Mouse (Mus musculus) stomach, postnatal 0 days (tissue): ENCODE measurements at regions not wholly inside any gene's neighbourhood (a gene's known extent, or its start where the extent isn't known, plus 50 kb on each side); places are given as distances from the start of the nearest gene placed in this dataset.

Source experiments
- ATAC-seq: fragments of 200-750 bp; cut with Nextera tagmentation; 2 replicates; pipeline ENCODE4 v1.8.0; 2017; ENCODE audit not compliant: low FRiP score, low TSS enrichment
- DNase-seq: peaks from one replicate; pipeline ENCODE4 v3.0.0-alpha.2; 2016; ENCODE audit warnings: low spot score
- H3K27ac ChIP-seq: fragments of 300-500 bp; sonication (generic); replicated peaks from 2 replicates; pipeline ENCODE4 v1.5.1; 2014; ENCODE audit warnings: mild to moderate bottlenecking, control low read depth
- H3K27me3 ChIP-seq: fragments of 300-500 bp; sonication (generic); 2 replicates; pipeline ENCODE4 v1.6.1; 2014; ENCODE audit warnings: low read length; ENCODE audit not compliant: control insufficient read depth, insufficient read depth
- H3K36me3 ChIP-seq: fragments of 300-500 bp; sonication (generic); 2 replicates; pipeline ENCODE4 v1.6.1; 2014; ENCODE audit warnings: low read length, mixed read lengths; ENCODE audit not compliant: control insufficient read depth, insufficient read depth
- H3K4me1 ChIP-seq: fragments of 300-500 bp; sonication (generic); replicated peaks from 2 replicates; pipeline ENCODE4 v1.6.1; 2014; ENCODE audit warnings: antibody characterized with exemption; ENCODE audit not compliant: control insufficient read depth, insufficient read depth
- H3K4me2 ChIP-seq: fragments of 300-500 bp; sonication (generic); replicated peaks from 2 replicates; pipeline ENCODE4 v1.6.1; 2014; ENCODE audit warnings: low read depth, mild to moderate bottlenecking, control low read depth, moderate library complexity
- H3K4me3 ChIP-seq: fragments of 300-500 bp; sonication (generic); 2 replicates; pipeline ENCODE4 v1.5.1; 2014; ENCODE audit warnings: low read depth, low read length, control low read depth
- H3K9ac ChIP-seq: fragments of 300-500 bp; sonication (generic); 2 replicates; pipeline ENCODE4 v1.6.1; 2014; ENCODE audit warnings: mild to moderate bottlenecking, low read length, control low read depth, mixed read lengths
- H3K9me3 ChIP-seq: fragments of 300-500 bp; sonication (generic); 2 replicates; pipeline ENCODE4 v1.6.1; 2016; ENCODE audit warnings: low read length; ENCODE audit not compliant: control insufficient read depth
- CTCF ChIP-seq: IDR thresholded peaks from 2 replicates; pipeline ENCODE4 v1.5.1; 2016; ENCODE audit warnings: antibody characterized with exemption, low read depth, mild to moderate bottlenecking, moderate library complexity
- EP300 ChIP-seq: optimal IDR thresholded peaks from 2 replicates; pipeline ENCODE3; 2016; ENCODE audit warnings: antibody characterized with exemption
- WGBS: fragments of 180-500 bp; shearing (Covaris S2); extraction: QIAGEN DNeasy Blood & Tissue Kit; methylation state at CpG from one replicate; pipeline ENCODE4 v1.1.7; 2014; 5-methylcytosine and 5-hydroxymethylcytosine counted together

DNA sequence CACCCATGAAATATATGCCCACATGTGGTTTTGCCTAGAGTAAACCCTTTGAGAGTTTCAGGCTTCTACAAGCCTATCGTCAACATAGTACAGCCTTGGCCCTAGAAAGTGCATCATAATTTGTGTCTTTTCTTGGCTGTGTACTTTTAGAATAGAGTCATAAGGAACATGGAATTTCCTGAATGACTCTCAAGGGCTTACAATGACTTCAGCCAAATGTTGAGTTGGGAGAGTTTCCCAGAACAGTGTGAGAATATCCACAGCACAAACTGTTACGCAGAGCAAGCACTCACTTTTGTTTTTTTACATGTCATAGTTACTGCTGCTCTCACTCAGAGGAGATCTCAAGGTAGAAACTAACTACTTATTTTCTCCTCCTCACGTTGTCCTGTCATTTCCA, 152.5 kb downstream of the Spry2 start:
- 39% methylated on average over 3 of the region's 3 CpGs for WGBS
- Histone ChIP-seq H3K9me3 (no peaks in the 10 kb centered on the region), H3K4me1 (no peaks in the 10 kb centered on the region), H3K9ac (no peak overlapping the region), H3K27me3 (no peaks in the 10 kb centered on the region), H3K4me2 (no peak overlapping the region), H3K4me3 (no peak overlapping the region), H3K36me3 (no peaks in the 10 kb centered on the region), H3K27ac (no peak overlapping the region)
- TF ChIP-seq EP300 = no peak
- no peak for TF ChIP-seq CTCF
- DNase-seq (no peak), ATAC-seq (peak; percentile 29; the same call in 1 of the 2 replicates)

DNA sequence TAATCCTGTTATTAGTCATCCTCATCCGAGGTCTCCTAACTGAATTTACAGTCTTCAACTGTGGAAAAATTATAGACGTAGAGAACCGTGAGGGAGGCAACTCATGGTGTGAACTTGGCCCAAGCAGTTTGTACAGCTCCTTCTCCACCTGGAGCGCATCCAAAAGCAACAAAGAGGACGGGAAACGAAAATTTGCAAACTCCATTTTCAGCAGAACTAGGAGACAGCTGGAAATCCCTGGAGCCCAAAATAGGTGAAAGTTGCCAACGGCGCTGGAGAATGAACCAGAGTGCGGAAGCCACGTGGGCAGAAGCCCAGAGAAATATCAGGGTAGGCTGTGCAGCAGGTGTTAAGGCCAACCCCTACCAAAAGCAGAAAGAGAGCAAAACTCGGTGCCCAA, 155.7 kb downstream of the Spry2 start:
- DNase-seq (peak; percentile 16), ATAC-seq (no peak)
- Histone ChIP-seq H3K36me3 (no peaks in the 10 kb centered on the region), H3K9me3 (no peaks in the 10 kb centered on the region), H3K27me3 (no peaks in the 10 kb centered on the region), H3K27ac (no peak overlapping the region), H3K9ac (no peak overlapping the region), H3K4me1 (no peaks in the 10 kb centered on the region), H3K4me3 (no peak overlapping the region), H3K4me2 (no peak overlapping the region)
- WGBS = 41% methylated on average over 11 of the region's 11 CpGs
- TF ChIP-seq CTCF (no peak), EP300 (no peak)

DNA sequence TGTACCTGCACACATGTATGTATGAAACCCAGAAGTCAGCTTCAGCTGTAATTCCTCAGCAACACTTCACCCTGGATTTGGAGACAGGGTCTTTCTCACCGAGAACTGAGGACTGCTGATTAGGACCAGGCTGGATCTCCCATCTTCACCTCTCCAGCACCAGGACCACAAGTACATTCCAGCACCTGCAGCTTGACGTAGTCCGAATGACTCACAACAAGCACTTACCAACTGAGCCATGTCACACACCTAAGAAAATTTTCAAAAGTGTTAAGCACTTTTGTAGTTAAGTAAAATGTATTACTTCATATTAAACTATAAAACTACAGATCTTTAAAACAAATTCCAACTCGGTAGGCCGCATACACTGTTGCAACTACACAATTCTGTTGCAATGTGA, 158.1 kb downstream of the Spry2 start:
- TF ChIP-seq CTCF (no peak), EP300 (no peak)
- no peak for ATAC-seq

DNA sequence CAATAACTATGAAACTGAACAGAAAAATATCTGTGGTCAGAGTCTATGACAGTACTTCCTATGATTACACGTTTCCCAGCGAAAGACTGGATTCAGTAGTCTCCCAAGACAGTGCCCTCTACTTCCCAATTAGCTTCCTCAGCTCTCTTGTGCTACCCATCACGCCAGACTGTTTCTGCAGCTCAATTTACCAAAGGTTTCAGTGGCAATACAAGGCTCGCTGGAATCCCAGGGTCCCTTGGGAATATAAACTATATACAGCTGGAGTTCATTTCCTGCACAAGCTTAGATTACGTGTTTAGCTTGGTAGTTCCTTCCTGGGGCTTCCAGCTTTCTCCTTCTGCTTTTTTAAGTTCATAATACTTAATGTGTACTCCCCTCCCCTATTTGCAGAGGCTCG, 160.3 kb downstream of the Spry2 start:
- TF ChIP-seq EP300 = no peak
- TF ChIP-seq CTCF = no peak
- Histone ChIP-seq H3K4me1 (0 out of 2 replicates have a peak, but pooled peaks cover 5% of the 10 kb centered on the region), H3K4me3 (no peak overlapping the region), H3K27me3 (no peaks in the 10 kb centered on the region), H3K4me2 (no peak overlapping the region), H3K36me3 (no peaks in the 10 kb centered on the region), H3K9me3 (no peaks in the 10 kb centered on the region), H3K9ac (no peak overlapping the region), H3K27ac (no peak overlapping the region)
- DNase-seq (no peak), ATAC-seq (no peak)
- 41% methylated on average over 6 of the region's 6 CpGs for WGBS

More for the DNA sequence above, 158.1 kb downstream of the Spry2 start:
- no peak for DNase-seq
- no peaks in the 10 kb centered on the region for H3K27me3 ChIP-seq
- 0 out of 2 replicates have a peak, but pooled peaks cover 1% of the 10 kb centered on the region for H3K4me1 ChIP-seq
- H3K9me3 ChIP-seq = no peaks in the 10 kb centered on the region
- H3K4me3 ChIP-seq = no peak overlapping the region
- H3K27ac ChIP-seq = no peak overlapping the region
- H3K4me2 ChIP-seq = no peak overlapping the region
- no peak overlapping the region for H3K9ac ChIP-seq
- 85% methylated on average over 5 of the region's 5 CpGs for WGBS
- no peaks in the 10 kb centered on the region for H3K36me3 ChIP-seq

DNA sequence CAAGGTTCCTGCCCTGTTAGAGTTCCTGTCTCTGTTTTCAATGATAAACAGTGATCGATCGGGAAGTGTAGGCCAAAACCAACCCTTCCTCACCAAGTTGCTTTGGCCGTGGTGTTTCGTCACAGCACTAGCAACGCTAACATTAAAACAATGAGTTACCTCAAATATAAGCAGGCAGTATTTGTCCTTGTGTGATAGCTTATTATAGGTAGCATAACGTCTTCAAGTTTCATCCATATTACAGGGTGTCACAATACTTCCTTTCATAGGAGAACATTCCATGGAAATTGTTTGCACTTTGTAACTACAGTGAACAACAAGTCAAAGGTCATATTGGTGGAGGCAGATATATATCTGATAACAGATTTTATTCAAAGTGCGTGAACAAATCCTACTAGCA, 162.3 kb downstream of the Spry2 start:
- Histone ChIP-seq H3K4me3 (no peak overlapping the region), H3K4me2 (no peak overlapping the region), H3K27ac (no peak overlapping the region), H3K36me3 (no peaks in the 10 kb centered on the region), H3K9me3 (no peaks in the 10 kb centered on the region), H3K27me3 (no peaks in the 10 kb centered on the region), H3K4me1 (peaks cover 5% of the 10 kb centered on the region; the same call in 1 of the 2 replicates), H3K9ac (no peak overlapping the region)
- TF ChIP-seq EP300 (no peak), CTCF (no peak)
- ATAC-seq = no peak
- 79% methylated on average over 7 of the region's 7 CpGs for WGBS
- no peak for DNase-seq

DNA sequence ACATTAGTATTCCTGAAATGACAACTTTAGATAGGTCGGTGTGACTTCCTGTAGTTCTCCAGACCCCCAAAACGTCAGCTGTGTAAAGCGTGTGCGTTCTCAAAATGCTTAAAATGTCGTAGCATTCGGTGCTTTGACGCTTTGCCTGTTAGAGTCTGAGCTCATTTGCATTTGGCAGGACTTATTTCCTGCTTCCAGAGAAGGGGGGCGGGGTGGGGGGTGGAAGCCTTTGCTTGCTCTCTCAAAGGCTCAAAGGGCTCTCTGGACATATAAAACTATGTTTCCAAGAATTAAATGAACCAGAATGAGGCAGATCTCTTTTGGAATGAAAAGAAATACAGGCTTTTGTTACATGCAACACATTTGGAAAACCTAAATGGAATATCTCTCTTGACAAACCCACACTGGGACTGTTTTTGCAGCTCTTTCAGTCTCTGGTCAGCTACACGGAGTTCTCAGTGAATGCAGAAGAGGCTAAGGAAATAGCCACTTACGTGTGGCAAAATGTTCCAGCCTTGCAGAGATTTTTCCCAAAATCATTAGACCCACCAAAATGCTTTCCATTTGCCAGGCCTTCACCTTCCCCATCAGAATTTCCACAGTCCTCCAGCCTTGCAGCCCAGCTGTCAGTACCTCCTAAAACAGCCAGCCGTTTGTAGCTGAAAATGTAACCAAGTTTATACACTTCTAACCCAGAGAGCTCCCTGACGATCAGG, 163.4 kb downstream of the Spry2 start:
- Histone ChIP-seq H3K9me3 (no peaks in the 10 kb centered on the region), H3K4me2 (peak overlapping the region; percentile 61), H3K27ac (peak overlapping the region; percentile 86), H3K36me3 (no peaks in the 10 kb centered on the region), H3K9ac (peak overlapping the region; percentile 48), H3K27me3 (no peaks in the 10 kb centered on the region), H3K4me3 (peak overlapping the region; percentile 32), H3K4me1 (peaks cover 5% of the 10 kb centered on the region; the same call in 1 of the 2 replicates)
- WGBS = 4% methylated on average over 12 of the region's 12 CpGs
- peak; percentile 64 for ATAC-seq
- DNase-seq = peak; percentile 78
- no peak for TF ChIP-seq CTCF
- no peak for TF ChIP-seq EP300
